Mouse (Mus musculus) brain, embryonic 14.5 days (tissue): ENCODE measurements at regions not wholly inside any gene's neighbourhood (a gene's known extent, or its start where the extent isn't known, plus 50 kb on each side); places are given as distances from the start of the nearest gene placed in this dataset.

Experiments
- CTCF ChIP-seq: fragments of 200-500 bp; IDR thresholded peaks from 2 replicates; pipeline ENCODE4 v1.5.1; 2012; ENCODE audit warnings: inconsistent platforms, mild to moderate bottlenecking, moderate library complexity, borderline replicate concordance; ENCODE audit not compliant: insufficient read depth, insufficient read length; ENCODE audit errors: extremely low read depth
- POLR2A ChIP-seq: fragments of 200-500 bp; IDR thresholded peaks from 2 replicates; pipeline ENCODE4 v1.6.1; 2012; ENCODE audit warnings: mild to moderate bottlenecking, inconsistent platforms, borderline replicate concordance; ENCODE audit not compliant: poor library complexity, insufficient read depth, insufficient read length, severe bottlenecking; ENCODE audit errors: extremely low read depth

GRCm38 (mm10) chr17:22673891-22674622, 73.3 kb downstream of the Vmn2r112 start:
- TF ChIP-seq POLR2A = no peak
- no peak for TF ChIP-seq CTCF
